Mouse (Mus musculus) myocyte (in vitro differentiated cells): ENCODE data around the gene Top1. TPM values are rescaled to one million over a fixed set of nuclear protein-coding genes. Genes with fewer than 3 reads are reported as not detected.

ENCODE experiments used
- H3K27me3 ChIP-seq: one replicate; pipeline ENCODE4 v1.6.1; 2011; ENCODE audit not compliant: control insufficient read depth, insufficient read depth, insufficient read length
- H3K36me3 ChIP-seq: one replicate; pipeline ENCODE4 v1.6.1; 2011; ENCODE audit not compliant: control insufficient read depth, insufficient read depth
- H3K4me2 ChIP-seq: one replicate; pipeline ENCODE4 v1.6.1; 2011; ENCODE audit warnings: low read depth, control low read depth
- H3K4me3 ChIP-seq: one replicate; pipeline ENCODE4 v1.5.1; 2011; ENCODE audit warnings: mild to moderate bottlenecking, control low read depth, moderate library complexity
- H3K79me2 ChIP-seq: one replicate; pipeline ENCODE4 v1.6.1; 2011; ENCODE audit not compliant: control insufficient read depth, insufficient read depth
- H3ac ChIP-seq: one replicate; pipeline ENCODE4 v1.6.1; 2011; ENCODE audit not compliant: control insufficient read depth, insufficient read length
- CEBPB ChIP-seq: IDR thresholded peaks from 2 replicates; pipeline ENCODE4 v1.6.1; 2011; ENCODE audit warnings: mild to moderate bottlenecking, moderate library complexity; ENCODE audit not compliant: poor library complexity, insufficient read depth, severe bottlenecking
- E2F4 ChIP-seq: IDR thresholded peaks from one replicate; pipeline ENCODE4 v1.6.1; 2011; ENCODE audit warnings: mild to moderate bottlenecking, control low read depth, moderate library complexity; ENCODE audit not compliant: insufficient read depth
- MAX ChIP-seq: IDR thresholded peaks from one replicate; pipeline ENCODE4 v1.6.1; 2011; ENCODE audit warnings: low read depth, mild to moderate bottlenecking, control low read depth
- MYOD1 ChIP-seq, 3 experiments: IDR thresholded peaks; one replicate each; pipeline ENCODE4 v1.6.1; 2011; ENCODE audit warnings: control low read depth in 2 of 3, low read depth in 2 of 3, mild to moderate bottlenecking in 2 of 3, moderate library complexity in 1 of 3; ENCODE audit not compliant: insufficient read length in 2 of 3, control insufficient read depth in 1 of 3
- MYOG ChIP-seq, 3 experiments: IDR thresholded peaks; one replicate each; pipeline ENCODE4 v1.6.1; 2011; ENCODE audit warnings: control low read depth in 2 of 3, low read depth in 2 of 3, mild to moderate bottlenecking in 2 of 3; ENCODE audit not compliant: insufficient read length in 2 of 3, control insufficient read depth in 1 of 3, insufficient read depth in 1 of 3
- POLR2A ChIP-seq: IDR thresholded peaks from one replicate; pipeline ENCODE4 v1.6.1; 2011; ENCODE audit warnings: low read depth, mild to moderate bottlenecking, control low read depth, moderate library complexity; ENCODE audit not compliant: insufficient read length
- POLR2AphosphoS2 ChIP-seq: IDR thresholded peaks from one replicate; pipeline ENCODE4 v1.6.1; 2011; ENCODE audit warnings: low read depth, control low read depth; ENCODE audit not compliant: insufficient read length
- REST ChIP-seq: IDR thresholded peaks from one replicate; pipeline ENCODE4 v1.6.1; 2011; ENCODE audit warnings: mild to moderate bottlenecking, control low read depth, moderate library complexity; ENCODE audit not compliant: insufficient read depth, insufficient read length
- SRF ChIP-seq: IDR thresholded peaks from one replicate; pipeline ENCODE4 v1.6.1; 2011; ENCODE audit warnings: low read depth; ENCODE audit not compliant: control insufficient read depth, insufficient read length
- TCF12 ChIP-seq: IDR thresholded peaks from one replicate; pipeline ENCODE4 v1.6.1; 2011; ENCODE audit warnings: mild to moderate bottlenecking, control low read depth; ENCODE audit not compliant: poor library complexity, insufficient read depth, severe bottlenecking
- TCF3 ChIP-seq: IDR thresholded peaks from one replicate; pipeline ENCODE4 v1.6.1; 2011; ENCODE audit warnings: low read depth, control low read depth; ENCODE audit not compliant: insufficient read length
- USF1 ChIP-seq: IDR thresholded peaks from one replicate; pipeline ENCODE4 v1.6.1; 2011; ENCODE audit warnings: low read depth, mild to moderate bottlenecking, control low read depth, moderate library complexity
- polyA plus RNA-seq: library from polyadenylated mRNA; unstranded; fragments of >200 nt; fragmentation: generic; extraction: Trizol; gene quantifications from one replicate; pipeline ENCODE4 v1.2.1, GENCODE M21; 2012; ENCODE audit warnings: missing spikeins

Top1 gene
- polyA plus RNA-seq, 1 experiment: 37.2 TPM

GRCm38 (mm10) chr2:160621661-160622211, 24.0 kb upstream of the Top1 start:
- H3K4me3 ChIP-seq: no peak overlapping the region
- no peak overlapping the region for H3ac ChIP-seq
- H3K27me3 ChIP-seq: no peaks in the 10 kb centered on the region
- TF ChIP-seq REST (no peak), POLR2A (no peak), POLR2AphosphoS2 (no peak), MYOG (IDR thresholded peaks at IDR 0.05; ENCODE audit: control insufficient read depth in 1 of 3, insufficient read depth in 1 of 3, insufficient read length in 2 of 3, low read depth in 2 of 3) (no peak), SRF (no peak)
- H3K4me2 ChIP-seq: peak overlapping the region; percentile 60
- no peaks in the 10 kb centered on the region for H3K79me2 ChIP-seq
- H3K36me3 ChIP-seq: no peaks in the 10 kb centered on the region

- Histone ChIP-seq H3K27me3 (no peaks in the 10 kb centered on the region), H3ac (no peak overlapping the region), H3K4me3 (no peak overlapping the region), H3K79me2 (no peaks in the 10 kb centered on the region), H3K36me3 (no peaks in the 10 kb centered on the region), H3K4me2 (no peak overlapping the region)
- TF ChIP-seq POLR2A: no peak
- TF ChIP-seq POLR2AphosphoS2: no peak
- no peak for TF ChIP-seq REST
- no peak for TF ChIP-seq MAX
- no peak for TF ChIP-seq TCF3
- no peak for TF ChIP-seq MYOG (IDR thresholded peaks at IDR 0.05; ENCODE audit: control insufficient read depth in 1 of 3, insufficient read depth in 1 of 3, insufficient read length in 2 of 3, low read depth in 2 of 3)
- TF ChIP-seq MYOD1 (IDR thresholded peaks at IDR 0.05; ENCODE audit: control insufficient read depth in 1 of 3, insufficient read length in 2 of 3, low read depth in 2 of 3): no peak
- TF ChIP-seq E2F4: no peak
- no peak for TF ChIP-seq SRF
- no peak for TF ChIP-seq USF1
- no peak for TF ChIP-seq TCF12
- no peak for TF ChIP-seq CEBPB
These were observed 23.0 kb upstream of the Top1 start for GRCm38 (mm10) chr2:160622646-160623045.

GRCm38 (mm10) chr2:160623745-160624144, 21.9 kb upstream of the Top1 start:
- TF ChIP-seq MAX: no peak
- TF ChIP-seq E2F4: no peak
- no peak for TF ChIP-seq MYOD1 (IDR thresholded peaks at IDR 0.05; ENCODE audit: control insufficient read depth in 1 of 3, insufficient read length in 2 of 3, low read depth in 2 of 3)
- no peak for TF ChIP-seq USF1
- TF ChIP-seq CEBPB: no peak
- no peak for TF ChIP-seq POLR2AphosphoS2
- TF ChIP-seq POLR2A: no peak
- TF ChIP-seq TCF12: no peak
- no peak for TF ChIP-seq REST
- no peak for TF ChIP-seq TCF3
- no peak for TF ChIP-seq SRF
- no peak for TF ChIP-seq MYOG (IDR thresholded peaks at IDR 0.05; ENCODE audit: control insufficient read depth in 1 of 3, insufficient read depth in 1 of 3, insufficient read length in 2 of 3, low read depth in 2 of 3)
- Histone ChIP-seq H3ac (no peak overlapping the region), H3K4me2 (no peak overlapping the region), H3K4me3 (no peak overlapping the region), H3K79me2 (no peaks in the 10 kb centered on the region), H3K27me3 (no peaks in the 10 kb centered on the region), H3K36me3 (no peaks in the 10 kb centered on the region)

GRCm38 (mm10) chr2:160627207-160628025, 18.3 kb upstream of the Top1 start:
- TF ChIP-seq E2F4: no peak
- TF ChIP-seq POLR2AphosphoS2: no peak
- TF ChIP-seq MYOG (IDR thresholded peaks at IDR 0.05; ENCODE audit: control insufficient read depth in 1 of 3, insufficient read depth in 1 of 3, insufficient read length in 2 of 3, low read depth in 2 of 3): no peak
- no peak for TF ChIP-seq MYOD1 (IDR thresholded peaks at IDR 0.05; ENCODE audit: control insufficient read depth in 1 of 3, insufficient read length in 2 of 3, low read depth in 2 of 3)
- no peak for TF ChIP-seq TCF3
- no peak for TF ChIP-seq REST
- TF ChIP-seq TCF12: no peak
- TF ChIP-seq USF1: no peak
- no peak for TF ChIP-seq CEBPB
- Histone ChIP-seq H3K4me3 (no peak overlapping the region), H3ac (no peak overlapping the region), H3K79me2 (no peaks in the 10 kb centered on the region), H3K4me2 (no peak overlapping the region), H3K36me3 (no peaks in the 10 kb centered on the region), H3K27me3 (no peaks in the 10 kb centered on the region)
